Mouse (Mus musculus) MEL (cell line): ENCODE measurements at regions not wholly inside any gene's neighbourhood (a gene's known extent, or its start where the extent isn't known, plus 50 kb on each side); places are given as distances from the start of the nearest gene placed in this dataset.

Experiments used
- DNase-seq: peaks from one replicate; pipeline ENCODE4 v3.0.0; 2011; ENCODE audit warnings: low read depth, low spot score
- H3K27ac ChIP-seq: 2 replicates; pipeline ENCODE4 v1.5.1; 2012; ENCODE audit warnings: low read depth, mild to moderate bottlenecking, control low read depth, low read length, moderate library complexity; ENCODE audit not compliant: control insufficient read depth
- H3K27me3 ChIP-seq, 2 experiments: fragments of 150-350 bp in 1 of 2; sonication (generic) in 1 of 2; 2 replicates each; pipeline ENCODE4 v1.6.1; 2012; ENCODE audit warnings: low read length in 2 of 2, mild to moderate bottlenecking in 2 of 2, improper control_type of control experiment in 1 of 2, moderate library complexity in 1 of 2; ENCODE audit not compliant: insufficient read depth in 2 of 2, control insufficient read depth in 1 of 2
- H3K36me3 ChIP-seq, 2 experiments: 2 replicates each; pipeline ENCODE4 v1.6.1; 2012 to 2014; ENCODE audit warnings: low read length in 2 of 2, improper control_type of control experiment in 1 of 2, inconsistent platforms in 1 of 2, mild to moderate bottlenecking in 1 of 2; ENCODE audit not compliant: insufficient read depth in 2 of 2, control insufficient read depth in 1 of 2
- H3K4me1 ChIP-seq, 2 experiments: fragments of 150-350 bp in 1 of 2; sonication (generic) in 1 of 2; 2 replicates each; pipeline ENCODE4 v1.6.1; 2012; ENCODE audit warnings: low read length in 2 of 2, improper control_type of control experiment in 1 of 2, mild to moderate bottlenecking in 1 of 2; ENCODE audit not compliant: insufficient read depth in 2 of 2, control insufficient read depth in 1 of 2
- H3K4me3 ChIP-seq, 2 experiments: fragments of 150-350 bp in 1 of 2; sonication (generic) in 1 of 2; 2 replicates each; pipeline ENCODE4 v1.5.1; 2012; ENCODE audit warnings: low read depth in 2 of 2, low read length in 2 of 2, mild to moderate bottlenecking in 2 of 2, moderate library complexity in 2 of 2, control low read depth in 1 of 2, improper control_type of control experiment in 1 of 2; ENCODE audit not compliant: control insufficient read depth in 1 of 2, insufficient read depth in 1 of 2
- H3K79me2 ChIP-seq: 2 replicates; pipeline ENCODE4 v1.6.1; 2012; ENCODE audit warnings: mild to moderate bottlenecking, low read length, moderate library complexity; ENCODE audit not compliant: control insufficient read depth, poor library complexity, insufficient read depth
- H3K9ac ChIP-seq: 2 replicates; pipeline ENCODE4 v1.6.1; 2012; ENCODE audit warnings: low read depth, mild to moderate bottlenecking, control low read depth, low read length, moderate library complexity; ENCODE audit not compliant: control insufficient read depth, poor library complexity, severe bottlenecking
- H3K9me3 ChIP-seq: fragments of 150-350 bp; sonication (generic); replicated peaks from 2 replicates; pipeline ENCODE4 v1.6.1; 2012; ENCODE audit warnings: mild to moderate bottlenecking, low read length, improper control_type of control experiment, moderate library complexity; ENCODE audit not compliant: insufficient read depth
- BHLHE40 ChIP-seq: IDR thresholded peaks from 2 replicates; pipeline ENCODE4 v1.6.1; 2012; ENCODE audit warnings: low read depth, mild to moderate bottlenecking, inconsistent platforms, low read length, improper control_type of control experiment, borderline replicate concordance
- CHD1 ChIP-seq: IDR thresholded peaks from 2 replicates; pipeline ENCODE4 v1.6.1; 2012; ENCODE audit warnings: low read depth, mild to moderate bottlenecking, inconsistent platforms, low read length, improper control_type of control experiment
- CHD2 ChIP-seq: IDR thresholded peaks from 2 replicates; pipeline ENCODE4 v1.6.1; 2011; ENCODE audit warnings: low read length, improper control_type of control experiment
- CTCF ChIP-seq, 3 experiments: IDR thresholded peaks in 2 of 3; conservative IDR thresholded peaks in 1 of 3; 2 replicates each; pipeline ENCODE4 v1.5.1; 2011 to 2012; ENCODE audit warnings: low read length in 3 of 3, low read depth in 2 of 3, mild to moderate bottlenecking in 2 of 3, improper control_type of control experiment in 1 of 3, inconsistent platforms in 1 of 3, mixed read lengths in 1 of 3, moderate library complexity in 1 of 3; ENCODE audit not compliant: control insufficient read depth in 1 of 3, insufficient read depth in 1 of 3, poor library complexity in 1 of 3, severe bottlenecking in 1 of 3
- ELF1 ChIP-seq: IDR thresholded peaks from 2 replicates; pipeline ENCODE4 v1.6.1; 2014; ENCODE audit warnings: low read depth, mild to moderate bottlenecking, inconsistent platforms, low read length, improper control_type of control experiment, moderate library complexity
- EP300 ChIP-seq, 2 experiments: IDR thresholded peaks; 2 replicates each; pipeline ENCODE4 v1.6.1; 2011; ENCODE audit warnings: improper control_type of control experiment in 2 of 2, low read length in 2 of 2, low read depth in 1 of 2, mild to moderate bottlenecking in 1 of 2
- GABPA ChIP-seq: IDR thresholded peaks from 2 replicates; pipeline ENCODE4 v1.6.1; 2012; ENCODE audit warnings: low read depth, mild to moderate bottlenecking, inconsistent platforms, low read length, improper control_type of control experiment, moderate library complexity
- GATA1 ChIP-seq: IDR thresholded peaks from 2 replicates; pipeline ENCODE4 v1.6.1; 2011; ENCODE audit warnings: low read depth, low read length, improper control_type of control experiment
- HCFC1 ChIP-seq: IDR thresholded peaks from 2 replicates; pipeline ENCODE4 v1.6.1; 2012; ENCODE audit warnings: low read depth, mild to moderate bottlenecking, inconsistent platforms, low read length, improper control_type of control experiment, moderate library complexity
- JUND ChIP-seq: IDR thresholded peaks from 2 replicates; pipeline ENCODE4 v1.6.1; 2011; ENCODE audit warnings: low read depth, mild to moderate bottlenecking, improper control_type of control experiment, low read length
- MAX ChIP-seq: IDR thresholded peaks from 2 replicates; pipeline ENCODE4 v1.6.1; 2011; ENCODE audit warnings: low read length, improper control_type of control experiment
- MAZ ChIP-seq: IDR thresholded peaks from 2 replicates; pipeline ENCODE4 v1.6.1; 2012; ENCODE audit warnings: low read depth, mild to moderate bottlenecking, inconsistent platforms, low read length, improper control_type of control experiment
- MEF2A ChIP-seq: IDR thresholded peaks from 2 replicates; pipeline ENCODE4 v1.6.1; 2014; ENCODE audit warnings: low read depth, mild to moderate bottlenecking, inconsistent platforms, low read length, improper control_type of control experiment; ENCODE audit not compliant: poor library complexity, insufficient replicate concordance, severe bottlenecking; ENCODE audit errors: extremely low read depth
- MXI1 ChIP-seq: IDR thresholded peaks from 2 replicates; pipeline ENCODE4 v1.6.1; 2011; ENCODE audit warnings: mild to moderate bottlenecking, low read depth, low read length, improper control_type of control experiment
- MYC ChIP-seq: IDR thresholded peaks from 2 replicates; pipeline ENCODE4 v1.6.1; 2011; ENCODE audit warnings: low read depth, mild to moderate bottlenecking, low read length, improper control_type of control experiment, moderate library complexity
- NRF1 ChIP-seq: IDR thresholded peaks from 2 replicates; pipeline ENCODE4 v1.6.1; 2014; ENCODE audit warnings: low read depth, mild to moderate bottlenecking, inconsistent platforms, low read length, improper control_type of control experiment, moderate library complexity; ENCODE audit not compliant: poor library complexity, insufficient read depth, severe bottlenecking
- POLR2A ChIP-seq, 2 experiments: IDR thresholded peaks; 2 replicates each; pipeline ENCODE4 v1.6.1; 2011 to 2012; ENCODE audit warnings: low read length in 2 of 2, mild to moderate bottlenecking in 2 of 2, control low read depth in 1 of 2, improper control_type of control experiment in 1 of 2, low read depth in 1 of 2, moderate library complexity in 1 of 2; ENCODE audit not compliant: control insufficient read depth in 1 of 2, insufficient read depth in 1 of 2, poor library complexity in 1 of 2
- POLR2AphosphoS2 ChIP-seq: IDR thresholded peaks from 2 replicates; pipeline ENCODE4 v1.6.1; 2011; ENCODE audit warnings: low read length, improper control_type of control experiment
- POLR2AphosphoS5 ChIP-seq: IDR thresholded peaks from 2 replicates; pipeline ENCODE4 v1.6.1; 2012; ENCODE audit warnings: low read depth, borderline replicate concordance, mild to moderate bottlenecking, inconsistent platforms, low read length, moderate library complexity, mixed read lengths
- RAD21 ChIP-seq: IDR thresholded peaks from 2 replicates; pipeline ENCODE4 v1.6.1; 2011; ENCODE audit warnings: mild to moderate bottlenecking, low read depth, low read length, improper control_type of control experiment
- RCOR1 ChIP-seq: IDR thresholded peaks from 2 replicates; pipeline ENCODE4 v1.6.1; 2012; ENCODE audit warnings: low read depth, mild to moderate bottlenecking, inconsistent platforms, low read length, improper control_type of control experiment
- SIN3A ChIP-seq: IDR thresholded peaks from 2 replicates; pipeline ENCODE4 v1.6.1; 2012; ENCODE audit warnings: low read length, improper control_type of control experiment, inconsistent platforms
- SMC3 ChIP-seq: IDR thresholded peaks from 2 replicates; pipeline ENCODE4 v1.6.1; 2011; ENCODE audit warnings: low read depth, low read length, improper control_type of control experiment
- TAL1 ChIP-seq: IDR thresholded peaks from 2 replicates; pipeline ENCODE4 v1.6.1; 2012; ENCODE audit warnings: mild to moderate bottlenecking, inconsistent platforms, low read length, moderate library complexity, mixed read lengths
- TBP ChIP-seq: IDR thresholded peaks from 2 replicates; pipeline ENCODE4 v1.8.0; 2011; ENCODE audit warnings: low read depth, low read length, improper control_type of control experiment
- TCF12 ChIP-seq: IDR thresholded peaks from 2 replicates; pipeline ENCODE4 v1.6.1; 2014; ENCODE audit warnings: low read depth, mild to moderate bottlenecking, inconsistent platforms, low read length, improper control_type of control experiment, moderate library complexity
- UBTF ChIP-seq: IDR thresholded peaks from 2 replicates; pipeline ENCODE4 v1.6.1; 2012; ENCODE audit warnings: low read depth, mild to moderate bottlenecking, inconsistent platforms, low read length, improper control_type of control experiment, moderate library complexity, borderline replicate concordance; ENCODE audit not compliant: insufficient read depth
- USF1 ChIP-seq: IDR thresholded peaks from 2 replicates; pipeline ENCODE4 v1.6.1; 2014; ENCODE audit warnings: low read depth, mild to moderate bottlenecking, inconsistent platforms, low read length, improper control_type of control experiment, moderate library complexity
- USF2 ChIP-seq, 2 experiments: IDR thresholded peaks; 2 replicates each; pipeline ENCODE4 v1.6.1; 2011 to 2012; ENCODE audit warnings: improper control_type of control experiment in 2 of 2, low read length in 2 of 2, borderline replicate concordance in 1 of 2, inconsistent platforms in 1 of 2, low read depth in 1 of 2, mild to moderate bottlenecking in 1 of 2; ENCODE audit not compliant: insufficient read depth in 1 of 2
- ZKSCAN1 ChIP-seq: IDR thresholded peaks from 2 replicates; pipeline ENCODE4 v1.6.1; 2012; ENCODE audit warnings: low read depth, mild to moderate bottlenecking, inconsistent platforms, low read length, improper control_type of control experiment, moderate library complexity

GRCm38 (mm10) chrX:19199531-19199930, 281.6 kb downstream of the Tex13c3 start:
- no peak overlapping the region for H3K9ac ChIP-seq
- H3K9me3 ChIP-seq: no peaks in the 10 kb centered on the region
- H3K27me3 ChIP-seq: no peaks in the 10 kb centered on the region
- peaks cover 0 to 3% of the 10 kb centered on the region in 2 experiments; a peak in 2 of 4 replicates for H3K36me3 ChIP-seq
- H3K27ac ChIP-seq: no peak overlapping the region
- no peaks in the 10 kb centered on the region for H3K79me2 ChIP-seq
- DNase-seq: no peak
- no peak for TF ChIP-seq GABPA
- TF ChIP-seq TCF12: no peak
- TF ChIP-seq CTCF (IDR thresholded peaks at IDR 0.05 in 2 of 3, conservative IDR thresholded peaks at IDR 0.05 in 1 of 3; ENCODE audit: control insufficient read depth in 1 of 3, insufficient read depth in 1 of 3, low read depth in 2 of 3, low read length in 3 of 3, poor library complexity in 1 of 3, severe bottlenecking in 1 of 3): no peak
- TF ChIP-seq CHD2: no peak
- no peak for TF ChIP-seq SMC3
- no peak for TF ChIP-seq USF2 (IDR thresholded peaks at IDR 0.05; ENCODE audit: borderline replicate concordance in 1 of 2, insufficient read depth in 1 of 2, low read depth in 1 of 2, low read length in 2 of 2)
- TF ChIP-seq NRF1: no peak
- TF ChIP-seq POLR2AphosphoS2: no peak
- TF ChIP-seq MYC: no peak
- no peak for TF ChIP-seq TBP
- TF ChIP-seq MAX: no peak
- no peak for TF ChIP-seq ZKSCAN1
- no peak for TF ChIP-seq HCFC1
- no peak for TF ChIP-seq RAD21
- TF ChIP-seq USF1: no peak
- TF ChIP-seq MAZ: no peak
- no peak for TF ChIP-seq UBTF
- TF ChIP-seq BHLHE40: no peak
- TF ChIP-seq TAL1: no peak
- H3K4me3 ChIP-seq: no peak overlapping the region
- H3K4me1 ChIP-seq: no peaks in the 10 kb centered on the region

- no peaks in the 10 kb centered on the region for H3K27me3 ChIP-seq
- H3K79me2 ChIP-seq: no peaks in the 10 kb centered on the region
- DNase-seq: peak; percentile 25
- no peak overlapping the region for H3K9ac ChIP-seq
- no peak for TF ChIP-seq MAZ
- TF ChIP-seq GATA1: 0 out of 2 replicates have a peak, but pooled peaks have one; percentile 48
- TF ChIP-seq ELF1: no peak
- peak; percentile 60; the same call in 1 of the 2 replicates for TF ChIP-seq TCF12
- TF ChIP-seq MXI1: no peak
- TF ChIP-seq EP300 (IDR thresholded peaks at IDR 0.05; ENCODE audit: low read depth in 1 of 2, low read length in 2 of 2): peak in 1 of 2 experiments; percentile 53; a peak in 2 of 4 replicates
- TF ChIP-seq RAD21: no peak
- no peak for TF ChIP-seq MEF2A
- no peak for TF ChIP-seq SIN3A
- TF ChIP-seq MAX: no peak
- peak; percentile 21; the same call in 1 of the 2 replicates for TF ChIP-seq TAL1
- no peak for TF ChIP-seq SMC3
- no peak for TF ChIP-seq CHD1
- no peak for TF ChIP-seq GABPA
- no peak for TF ChIP-seq JUND
- no peak for TF ChIP-seq UBTF
- TF ChIP-seq USF2 (IDR thresholded peaks at IDR 0.05; ENCODE audit: borderline replicate concordance in 1 of 2, insufficient read depth in 1 of 2, low read depth in 1 of 2, low read length in 2 of 2): no peak
- TF ChIP-seq RCOR1: peak; percentile 54
- no peak for TF ChIP-seq NRF1
- TF ChIP-seq POLR2A (IDR thresholded peaks at IDR 0.05; ENCODE audit: control insufficient read depth in 1 of 2, insufficient read depth in 1 of 2, low read depth in 1 of 2, low read length in 2 of 2, poor library complexity in 1 of 2): no peak
- no peak for TF ChIP-seq POLR2AphosphoS5
- H3K4me1 ChIP-seq: peaks cover 4 to 10% of the 10 kb centered on the region in 2 experiments
- no peaks in the 10 kb centered on the region for H3K9me3 ChIP-seq
- H3K4me3 ChIP-seq: no peak overlapping the region
- H3K36me3 ChIP-seq: peaks cover 0 to 42% of the 10 kb centered on the region in 2 experiments; a peak in 3 of 4 replicates
- no peak overlapping the region for H3K27ac ChIP-seq
These were observed 312.1 kb downstream of the Tex13c3 start for GRCm38 (mm10) chrX:19168983-19169382.
